Mouse (Mus musculus): Measurements from ENCODE around the gene Kif18a. TPM values are rescaled to one million over a fixed set of nuclear protein-coding genes. Genes with fewer than 3 reads are reported as not detected.

Gene Kif18a
- polyA plus RNA-seq, 1 experiment from 2014 or later, result 27.1 TPM

- Histone ChIP-seq H3K4me3 (ENCODE audit: low read length) (peak overlapping the region; percentile 79), H3K27ac (ENCODE audit: low read depth, low read length) (peak overlapping the region; percentile 86), H3K9me3 (ENCODE audit: control insufficient read depth, low read length) (no peaks in the 10 kb centered on the region), H3K4me2 (replicated peaks; ENCODE audit: low read depth, low read length) (peak overlapping the region; percentile 65), H3K36me3 (ENCODE audit: control insufficient read depth, insufficient read depth, low read length) (no peaks in the 10 kb centered on the region), H3K27me3 (ENCODE audit: control insufficient read depth, insufficient read depth, low read length) (no peaks in the 10 kb centered on the region), H3K9ac (ENCODE audit: low read depth, low read length) (peak overlapping the region; percentile 69), H3K4me1 (ENCODE audit: control insufficient read depth, insufficient read depth, low read length) (no peaks in the 10 kb centered on the region; the same call in 1 of the 2 replicates)
- ATAC-seq (ENCODE audit: low FRiP score, low TSS enrichment), result no peak
- 0% methylated on average over 1 of the region's 1 CpGs for WGBS
Measured at GRCm38 (mm10) chr2:109281341-109281690, 778 bp downstream of the Kif18a start.

GRCm38 (mm10) chr2:109284121-109284520 lies 3.6 kb downstream of the Kif18a start:
- no peak for ATAC-seq (ENCODE audit: low FRiP score, low TSS enrichment)
- H3K27ac ChIP-seq (ENCODE audit: low read depth, low read length), result no peak overlapping the region
- no peak overlapping the region for H3K4me2 ChIP-seq (replicated peaks; ENCODE audit: low read depth, low read length)
- H3K27me3 ChIP-seq (ENCODE audit: control insufficient read depth, insufficient read depth, low read length), result no peaks in the 10 kb centered on the region
- H3K9me3 ChIP-seq (ENCODE audit: control insufficient read depth, low read length), result no peaks in the 10 kb centered on the region
- WGBS, result 93% methylated on average over 3 of the region's 3 CpGs
- H3K4me3 ChIP-seq (ENCODE audit: low read length), result no peak overlapping the region
- no peaks in the 10 kb centered on the region for H3K36me3 ChIP-seq (ENCODE audit: control insufficient read depth, insufficient read depth, low read length)
- H3K4me1 ChIP-seq (ENCODE audit: control insufficient read depth, insufficient read depth, low read length), result no peaks in the 10 kb centered on the region; the same call in 1 of the 2 replicates
- H3K9ac ChIP-seq (ENCODE audit: low read depth, low read length), result no peak overlapping the region

- no peak overlapping the region for H3K27ac ChIP-seq (ENCODE audit: low read depth, low read length)
- H3K4me3 ChIP-seq (ENCODE audit: low read length), result no peak overlapping the region
- H3K4me1 ChIP-seq (ENCODE audit: control insufficient read depth, insufficient read depth, low read length), result no peaks in the 10 kb centered on the region
- peaks cover 28% of the 10 kb centered on the region for H3K36me3 ChIP-seq (ENCODE audit: control insufficient read depth, insufficient read depth, low read length)
- ATAC-seq (ENCODE audit: low FRiP score, low TSS enrichment), result no peak
- WGBS, result 90% methylated on average over 6 of the region's 6 CpGs
- H3K9me3 ChIP-seq (ENCODE audit: control insufficient read depth, low read length), result no peaks in the 10 kb centered on the region
- H3K27me3 ChIP-seq (ENCODE audit: control insufficient read depth, insufficient read depth, low read length), result no peaks in the 10 kb centered on the region
- H3K9ac ChIP-seq (ENCODE audit: low read depth, low read length), result no peak overlapping the region
- H3K4me2 ChIP-seq (replicated peaks; ENCODE audit: low read depth, low read length), result no peak overlapping the region
Measured at GRCm38 (mm10) chr2:109289327-109289726, 8.8 kb downstream of the Kif18a start.

- no peak overlapping the region for H3K4me2 ChIP-seq (replicated peaks; ENCODE audit: low read depth, low read length)
- WGBS, result 92% methylated on average over 5 of the region's 5 CpGs
- no peaks in the 10 kb centered on the region for H3K9me3 ChIP-seq (ENCODE audit: control insufficient read depth, low read length)
- no peak overlapping the region for H3K4me3 ChIP-seq (ENCODE audit: low read length)
- no peak overlapping the region for H3K9ac ChIP-seq (ENCODE audit: low read depth, low read length)
- ATAC-seq (ENCODE audit: low FRiP score, low TSS enrichment), result no peak
- no peaks in the 10 kb centered on the region for H3K4me1 ChIP-seq (ENCODE audit: control insufficient read depth, insufficient read depth, low read length)
- H3K27me3 ChIP-seq (ENCODE audit: control insufficient read depth, insufficient read depth, low read length), result no peaks in the 10 kb centered on the region
- H3K36me3 ChIP-seq (ENCODE audit: control insufficient read depth, insufficient read depth, low read length), result peaks cover 32% of the 10 kb centered on the region
- H3K27ac ChIP-seq (ENCODE audit: low read depth, low read length), result no peak overlapping the region
Measured at GRCm38 (mm10) chr2:109296264-109296663, 15.7 kb downstream of the Kif18a start.

GRCm38 (mm10) chr2:109298160-109298559 lies 17.6 kb downstream of the Kif18a start:
- no peak for ATAC-seq (ENCODE audit: low FRiP score, low TSS enrichment)
- 98% methylated on average over 1 of the region's 1 CpGs for WGBS
- Histone ChIP-seq H3K36me3 (ENCODE audit: control insufficient read depth, insufficient read depth, low read length) (peaks cover 23% of the 10 kb centered on the region), H3K9me3 (ENCODE audit: control insufficient read depth, low read length) (no peaks in the 10 kb centered on the region), H3K4me1 (ENCODE audit: control insufficient read depth, insufficient read depth, low read length) (no peaks in the 10 kb centered on the region), H3K4me2 (replicated peaks; ENCODE audit: low read depth, low read length) (no peak overlapping the region), H3K4me3 (ENCODE audit: low read length) (no peak overlapping the region), H3K27ac (ENCODE audit: low read depth, low read length) (no peak overlapping the region), H3K9ac (ENCODE audit: low read depth, low read length) (no peak overlapping the region), H3K27me3 (ENCODE audit: control insufficient read depth, insufficient read depth, low read length) (no peaks in the 10 kb centered on the region)

- Histone ChIP-seq H3K9ac (ENCODE audit: low read depth, low read length) (no peak overlapping the region), H3K9me3 (ENCODE audit: control insufficient read depth, low read length) (no peaks in the 10 kb centered on the region), H3K4me3 (ENCODE audit: low read length) (no peak overlapping the region), H3K27me3 (ENCODE audit: control insufficient read depth, insufficient read depth, low read length) (no peaks in the 10 kb centered on the region), H3K36me3 (ENCODE audit: control insufficient read depth, insufficient read depth, low read length) (peaks cover 9% of the 10 kb centered on the region; the same call in 1 of the 2 replicates), H3K4me2 (replicated peaks; ENCODE audit: low read depth, low read length) (no peak overlapping the region), H3K4me1 (ENCODE audit: control insufficient read depth, insufficient read depth, low read length) (no peaks in the 10 kb centered on the region), H3K27ac (ENCODE audit: low read depth, low read length) (no peak overlapping the region)
- ATAC-seq (ENCODE audit: low FRiP score, low TSS enrichment), result no peak
- 91% methylated on average over 3 of the region's 3 CpGs for WGBS
Measured at GRCm38 (mm10) chr2:109302234-109302633, 21.7 kb downstream of the Kif18a start.

- H3K9ac ChIP-seq (ENCODE audit: low read depth, low read length), result no peak overlapping the region
- no peaks in the 10 kb centered on the region for H3K9me3 ChIP-seq (ENCODE audit: control insufficient read depth, low read length)
- H3K36me3 ChIP-seq (ENCODE audit: control insufficient read depth, insufficient read depth, low read length), result peaks cover 9% of the 10 kb centered on the region; the same call in 1 of the 2 replicates
- no peak for ATAC-seq (ENCODE audit: low FRiP score, low TSS enrichment)
- H3K4me3 ChIP-seq (ENCODE audit: low read length), result no peak overlapping the region
- H3K4me2 ChIP-seq (replicated peaks; ENCODE audit: low read depth, low read length), result no peak overlapping the region
- H3K27me3 ChIP-seq (ENCODE audit: control insufficient read depth, insufficient read depth, low read length), result no peaks in the 10 kb centered on the region
- H3K27ac ChIP-seq (ENCODE audit: low read depth, low read length), result no peak overlapping the region
- H3K4me1 ChIP-seq (ENCODE audit: control insufficient read depth, insufficient read depth, low read length), result no peaks in the 10 kb centered on the region
Measured at GRCm38 (mm10) chr2:109303638-109304037, 23.1 kb downstream of the Kif18a start.

- peaks cover 23% of the 10 kb centered on the region; the same call in 1 of the 2 replicates for H3K36me3 ChIP-seq (ENCODE audit: control insufficient read depth, insufficient read depth, low read length)
- H3K4me2 ChIP-seq (replicated peaks; ENCODE audit: low read depth, low read length), result no peak overlapping the region
- H3K27me3 ChIP-seq (ENCODE audit: control insufficient read depth, insufficient read depth, low read length), result no peaks in the 10 kb centered on the region
- ATAC-seq (ENCODE audit: low FRiP score, low TSS enrichment), result no peak
- no peak overlapping the region for H3K27ac ChIP-seq (ENCODE audit: low read depth, low read length)
- no peaks in the 10 kb centered on the region for H3K4me1 ChIP-seq (ENCODE audit: control insufficient read depth, insufficient read depth, low read length)
- no peak overlapping the region for H3K9ac ChIP-seq (ENCODE audit: low read depth, low read length)
- H3K9me3 ChIP-seq (ENCODE audit: control insufficient read depth, low read length), result no peaks in the 10 kb centered on the region
- 94% methylated on average over 5 of the region's 5 CpGs for WGBS
- no peak overlapping the region for H3K4me3 ChIP-seq (ENCODE audit: low read length)
Measured at GRCm38 (mm10) chr2:109311369-109311768, 30.8 kb downstream of the Kif18a start.

GRCm38 (mm10) chr2:109331807-109332206 lies 51.3 kb downstream of the Kif18a start:
- H3K27me3 ChIP-seq (ENCODE audit: control insufficient read depth, insufficient read depth, low read length), result no peaks in the 10 kb centered on the region
- H3K4me3 ChIP-seq (ENCODE audit: low read length), result no peak overlapping the region
- no peak overlapping the region for H3K9ac ChIP-seq (ENCODE audit: low read depth, low read length)
- ATAC-seq (ENCODE audit: low FRiP score, low TSS enrichment), result no peak
- H3K9me3 ChIP-seq (ENCODE audit: control insufficient read depth, low read length), result no peaks in the 10 kb centered on the region
- H3K27ac ChIP-seq (ENCODE audit: low read depth, low read length), result no peak overlapping the region
- 97% methylated on average over 1 of the region's 1 CpGs for WGBS
- no peaks in the 10 kb centered on the region for H3K4me1 ChIP-seq (ENCODE audit: control insufficient read depth, insufficient read depth, low read length)
- no peak overlapping the region for H3K4me2 ChIP-seq (replicated peaks; ENCODE audit: low read depth, low read length)
- peaks cover 7% of the 10 kb centered on the region; the same call in 1 of the 2 replicates for H3K36me3 ChIP-seq (ENCODE audit: control insufficient read depth, insufficient read depth, low read length)

All from kidney, embryonic 14.5 days (tissue).